Mouse (Mus musculus): ENCODE measurements at regions not wholly inside any gene's neighbourhood (a gene's known extent, or its start where the extent isn't known, plus 50 kb on each side); places are given as distances from the start of the nearest gene placed in this dataset.
A peak's percentile ranks its signal among the peaks of the same experiment; 100 is the strongest.

GRCm38 (mm10) chr12:39073289-39074022 is 294.3 kb downstream of the Etv1 start:
- peak in 1 of 2 experiments; percentile 13 for DNase-seq (ENCODE audit: low spot score in 2 of 2)

- no peak for DNase-seq (ENCODE audit: low spot score in 2 of 2)
Measured at GRCm38 (mm10) chr12:39086285-39086684, 307.1 kb downstream of the Etv1 start.

DNA sequence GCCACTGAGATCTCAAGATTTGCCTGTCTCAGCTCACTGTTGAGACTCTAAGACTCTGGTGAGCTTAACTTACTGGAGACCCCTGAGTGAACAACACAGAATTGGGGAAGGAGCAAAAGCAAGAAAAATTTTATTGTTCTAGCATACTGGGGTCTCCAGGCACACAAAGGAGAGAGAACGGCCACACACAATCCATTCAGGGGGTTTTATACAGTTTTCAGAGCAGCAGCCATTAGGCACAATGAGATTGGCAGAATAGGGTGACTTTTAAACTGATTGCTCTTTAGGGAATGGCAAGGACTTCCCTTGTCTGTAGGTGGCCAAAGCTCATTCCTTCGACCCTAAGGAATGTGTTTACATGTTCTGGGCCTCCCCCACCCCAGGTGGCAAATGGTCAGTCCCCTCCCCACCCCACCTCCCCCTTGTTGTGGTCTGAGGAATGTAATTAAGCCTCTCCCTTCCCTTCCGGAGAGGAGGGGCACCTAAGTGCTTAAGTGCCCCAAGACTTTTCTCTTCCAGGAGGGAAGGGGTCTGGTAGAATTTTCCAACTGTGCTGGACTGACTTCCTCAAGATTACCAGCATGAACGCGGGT is 315.6 kb downstream of the Etv1 start:
- DNase-seq (ENCODE audit: low spot score in 2 of 2): no peak

DNA sequence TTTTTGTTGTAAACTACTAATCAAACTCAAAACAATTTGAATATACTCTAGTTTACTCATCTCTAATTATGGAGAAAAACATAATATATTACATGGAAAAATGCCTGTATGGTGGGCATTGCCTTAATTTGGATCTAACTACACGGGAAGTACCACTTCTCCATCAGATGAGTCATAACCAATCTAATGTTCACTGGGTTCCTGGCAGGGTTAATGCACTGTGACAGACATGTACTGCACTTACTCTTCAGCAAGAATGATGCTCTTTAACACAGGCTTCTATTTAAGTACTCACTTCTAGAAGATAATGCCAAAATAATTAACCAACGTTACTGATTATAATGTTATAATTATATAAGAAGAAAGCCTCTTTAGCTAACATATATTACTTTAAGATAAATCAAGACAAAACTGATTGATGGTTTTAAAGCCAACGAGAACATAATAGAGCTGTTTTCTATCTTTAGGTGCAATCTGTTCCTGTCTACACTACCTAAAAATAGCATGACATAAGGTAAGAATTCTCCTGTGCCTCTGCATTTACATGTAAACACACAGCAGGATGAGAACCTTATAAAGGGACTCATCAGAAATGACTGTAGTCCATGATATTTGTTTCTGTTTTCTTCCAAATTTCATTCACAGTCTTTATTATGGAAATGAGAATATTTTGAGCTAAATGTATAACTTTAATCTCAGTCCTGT is 344.4 kb downstream of the Etv1 start:
- no peak for DNase-seq (ENCODE audit: low spot score in 2 of 2)

GRCm38 (mm10) chr12:39154689-39155088 is 375.5 kb downstream of the Etv1 start:
- no peak for DNase-seq (ENCODE audit: low spot score in 2 of 2)

DNA sequence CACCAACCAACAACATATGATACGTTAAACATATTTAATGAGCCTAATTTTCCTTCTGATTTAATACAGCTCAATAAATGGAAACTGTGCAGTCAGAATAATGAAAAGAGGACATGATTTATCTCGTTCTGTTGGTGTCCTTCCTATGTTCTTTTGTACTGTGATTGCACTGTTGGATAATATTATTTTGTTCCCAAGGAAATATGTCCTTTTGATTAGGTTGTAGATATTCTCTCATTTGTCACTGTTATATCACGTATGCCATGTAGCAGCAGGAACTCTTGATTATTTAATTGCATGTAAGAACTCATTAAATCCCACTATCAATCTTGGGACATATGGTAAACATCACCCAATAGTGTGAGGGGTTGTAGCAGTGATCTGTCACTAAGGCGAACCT is 397.8 kb downstream of the Etv1 start:
- no peak for DNase-seq (ENCODE audit: low spot score in 2 of 2)

GRCm38 (mm10) chr12:39224073-39224472 is 444.9 kb downstream of the Etv1 start:
- DNase-seq (ENCODE audit: low spot score in 2 of 2): no peak

GRCm38 (mm10) chr12:39256605-39257004 is 477.4 kb downstream of the Etv1 start:
- peak in 1 of 2 experiments; percentile 20 for DNase-seq (ENCODE audit: low spot score in 2 of 2)

GRCm38 (mm10) chr12:39257571-39257970 is 478.4 kb downstream of the Etv1 start:
- DNase-seq (ENCODE audit: low spot score in 2 of 2): no peak

GRCm38 (mm10) chr12:39289676-39290075 is 510.5 kb downstream of the Etv1 start:
- no peak for DNase-seq (ENCODE audit: low spot score in 2 of 2)

DNA sequence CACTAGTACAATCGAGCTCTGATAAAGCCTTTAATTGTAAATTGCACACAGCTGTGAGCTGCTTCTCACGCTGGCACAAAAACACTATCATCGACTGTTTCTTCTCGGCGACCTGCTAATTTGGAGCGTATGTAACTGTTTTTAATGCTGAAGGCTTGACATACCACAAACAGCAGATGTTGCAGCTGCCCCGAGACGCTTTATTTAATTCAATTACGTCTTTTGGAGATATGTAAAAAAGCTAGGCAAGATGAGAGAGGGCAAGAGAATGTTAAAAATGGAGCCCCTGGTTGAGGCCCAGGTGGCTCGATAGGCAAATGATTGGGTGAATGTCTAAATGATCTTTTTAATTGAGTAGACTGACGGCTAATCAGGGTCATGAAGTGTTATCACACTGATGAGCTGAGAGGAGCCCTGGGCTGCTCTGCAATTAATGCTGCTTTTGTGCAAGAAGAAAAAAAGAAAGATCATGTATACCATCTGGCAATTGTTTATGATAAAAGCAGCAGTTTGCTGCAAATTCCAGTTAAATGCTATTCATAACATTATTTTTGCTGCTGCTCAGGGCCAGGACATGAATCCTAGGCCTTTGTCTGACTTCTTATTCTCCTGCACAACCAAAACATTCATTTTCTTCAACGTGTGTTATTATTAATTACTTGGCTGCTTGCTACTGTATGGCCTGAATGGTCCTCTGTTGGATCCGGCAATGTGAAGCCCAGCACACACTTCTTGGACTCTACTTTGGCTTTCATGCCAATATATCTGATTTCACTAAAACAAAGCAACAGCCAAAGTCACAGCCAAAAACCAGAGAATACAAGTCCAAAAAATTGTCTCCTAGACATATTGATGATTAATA is 522.4 kb downstream of the Etv1 start:
- peak; percentile 4 to 22 for DNase-seq (ENCODE audit: low spot score in 2 of 2)

DNA sequence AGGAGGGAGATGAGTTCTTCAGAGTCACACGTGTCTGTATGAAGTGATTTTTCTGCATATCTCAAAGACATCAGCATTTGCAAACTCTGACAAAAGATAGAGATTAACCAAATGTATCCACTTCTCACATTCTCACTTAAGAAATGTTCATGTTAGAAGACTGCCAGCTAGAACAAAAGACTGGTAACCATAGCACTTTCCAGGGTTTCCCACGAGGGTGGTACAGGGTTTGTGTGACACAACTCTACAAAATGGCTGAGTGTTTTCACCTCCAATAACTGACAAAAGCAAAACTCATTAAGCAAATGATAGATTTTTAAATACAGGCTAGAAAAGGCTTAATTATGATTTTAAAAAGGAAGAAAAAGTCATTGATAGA is 523.0 kb downstream of the Etv1 start:
- DNase-seq (ENCODE audit: low spot score in 2 of 2): no peak

GRCm38 (mm10) chr12:39307746-39308145 is 528.6 kb downstream of the Etv1 start:
- DNase-seq (ENCODE audit: low spot score in 2 of 2): no peak

DNA sequence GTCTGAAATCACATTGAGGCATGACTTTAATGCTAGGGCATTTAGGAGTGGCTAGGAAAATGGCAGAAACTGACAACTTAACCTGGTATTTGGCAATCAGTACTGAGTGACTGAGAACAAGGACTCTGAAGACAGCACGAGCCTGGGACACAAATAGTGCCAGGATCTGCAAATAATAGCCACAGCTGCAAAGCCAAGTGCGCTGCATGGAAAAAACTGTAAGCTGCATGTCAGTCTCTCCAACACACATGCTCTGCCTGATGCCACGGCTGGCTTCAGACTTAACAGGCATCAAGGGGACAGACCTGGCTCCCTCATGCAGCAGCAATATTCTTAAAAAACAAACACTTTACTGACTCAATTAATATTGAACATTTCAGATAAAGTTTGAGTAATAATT is 530.7 kb downstream of the Etv1 start:
- DNase-seq (ENCODE audit: low spot score in 2 of 2): no peak

GRCm38 (mm10) chr12:39317229-39317628 is 538.0 kb downstream of the Etv1 start:
- peak in 1 of 2 experiments; percentile 54 for DNase-seq (ENCODE audit: low spot score in 2 of 2)

DNA sequence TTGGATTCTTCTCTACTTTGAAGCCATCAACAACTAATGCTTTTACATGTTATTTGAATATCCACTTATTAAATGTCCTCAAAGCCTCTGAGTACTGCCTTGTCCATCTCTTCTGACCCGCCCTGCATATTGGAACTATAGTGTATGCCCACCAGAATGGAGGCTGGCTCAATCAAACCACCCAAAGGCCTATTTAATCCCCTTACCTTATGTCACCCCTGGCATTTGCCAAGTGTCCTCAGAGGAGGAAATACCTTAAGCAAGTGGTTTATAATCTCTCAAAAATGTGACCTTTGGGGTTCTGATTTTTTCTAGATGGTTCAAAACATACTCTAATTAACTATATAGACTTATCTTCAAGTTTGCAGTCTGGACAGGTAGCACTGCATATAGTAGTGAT is 542.3 kb downstream of the Etv1 start:
- DNase-seq (ENCODE audit: low spot score in 2 of 2): no peak

DNA sequence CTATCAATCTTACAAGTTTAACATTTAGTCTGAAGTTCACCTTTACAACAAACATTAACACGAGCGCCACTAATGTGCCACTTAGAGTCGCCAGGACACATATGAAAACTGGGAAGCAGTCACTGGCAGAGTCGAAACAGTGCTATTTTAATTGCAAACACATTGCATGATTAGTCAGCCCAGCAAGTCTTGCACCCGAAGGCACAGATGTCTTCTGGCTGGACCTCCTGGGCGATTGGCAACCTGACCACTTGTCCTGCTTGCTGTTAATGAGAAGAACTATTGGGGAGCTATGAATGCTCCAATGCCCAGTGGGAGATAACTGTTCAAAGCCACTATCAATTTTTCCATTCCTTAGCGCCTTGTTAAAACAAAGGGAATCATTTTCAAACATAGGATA is 547.0 kb downstream of the Etv1 start:
- peak; percentile 44 to 84 for DNase-seq (ENCODE audit: low spot score in 2 of 2)

DNA sequence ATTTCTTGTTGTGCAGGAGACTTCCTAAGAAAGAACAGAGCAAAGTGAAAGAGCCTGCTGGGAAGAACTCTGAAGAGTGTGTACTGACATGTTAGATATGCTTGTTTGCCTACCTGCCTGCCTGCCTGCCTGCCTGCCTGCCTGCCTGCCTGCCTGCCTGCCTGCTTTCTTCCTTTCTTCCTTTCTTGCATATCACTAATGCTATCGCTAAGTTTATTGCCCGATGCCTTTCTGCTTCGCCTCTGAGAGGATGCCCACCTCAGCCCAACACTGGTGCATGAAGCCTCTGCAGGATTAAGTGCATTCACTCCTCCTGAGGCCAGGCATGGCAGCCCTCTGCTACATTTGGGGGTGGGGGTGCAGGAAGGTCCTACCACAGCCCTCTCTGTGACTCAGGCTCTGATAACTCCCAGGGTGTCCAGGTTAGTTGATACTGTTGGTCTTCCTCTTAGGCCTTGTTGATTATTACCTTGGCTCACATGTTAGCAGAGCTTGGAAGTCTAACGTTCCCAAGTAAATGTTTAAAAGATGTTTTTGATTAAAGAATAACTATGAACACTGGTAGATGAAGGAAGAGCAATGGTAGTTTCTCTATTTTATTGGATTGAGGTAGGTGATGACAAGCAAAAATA is 547.6 kb downstream of the Etv1 start:
- no peak for DNase-seq (ENCODE audit: low spot score in 2 of 2)

DNA sequence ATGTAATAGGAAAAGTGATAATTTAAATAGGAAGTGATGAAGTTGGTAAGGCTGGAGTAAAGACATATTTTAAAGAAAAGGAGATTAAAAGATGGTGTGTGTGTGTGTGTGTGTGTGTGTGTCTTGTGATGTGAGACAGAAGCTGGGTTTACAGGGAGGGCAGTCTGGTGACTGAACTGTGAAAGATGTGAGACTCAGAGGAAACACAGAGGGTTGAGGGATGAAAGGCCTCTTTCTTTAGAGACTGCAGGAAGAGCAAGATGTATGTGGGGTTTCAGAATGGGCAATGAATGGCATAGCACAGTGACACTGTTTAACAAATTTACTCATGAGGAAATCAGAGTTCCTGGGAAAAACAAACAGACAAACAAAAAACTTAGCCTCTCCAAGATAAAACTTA is 549.2 kb downstream of the Etv1 start:
- no peak for DNase-seq (ENCODE audit: low spot score in 2 of 2)

- peak in 1 of 2 experiments; percentile 22 for DNase-seq (ENCODE audit: low spot score in 2 of 2)
Measured at GRCm38 (mm10) chr12:39339101-39339538, 559.9 kb downstream of the Etv1 start.

GRCm38 (mm10) chr12:39341751-39342271 is 562.6 kb downstream of the Etv1 start:
- DNase-seq (ENCODE audit: low spot score in 2 of 2): no peak

Measured in layer of hippocampus, postnatal 14 days (tissue).